12 mouse cellular contexts compared by ENCODE assay signal in the genomic region with DNA sequence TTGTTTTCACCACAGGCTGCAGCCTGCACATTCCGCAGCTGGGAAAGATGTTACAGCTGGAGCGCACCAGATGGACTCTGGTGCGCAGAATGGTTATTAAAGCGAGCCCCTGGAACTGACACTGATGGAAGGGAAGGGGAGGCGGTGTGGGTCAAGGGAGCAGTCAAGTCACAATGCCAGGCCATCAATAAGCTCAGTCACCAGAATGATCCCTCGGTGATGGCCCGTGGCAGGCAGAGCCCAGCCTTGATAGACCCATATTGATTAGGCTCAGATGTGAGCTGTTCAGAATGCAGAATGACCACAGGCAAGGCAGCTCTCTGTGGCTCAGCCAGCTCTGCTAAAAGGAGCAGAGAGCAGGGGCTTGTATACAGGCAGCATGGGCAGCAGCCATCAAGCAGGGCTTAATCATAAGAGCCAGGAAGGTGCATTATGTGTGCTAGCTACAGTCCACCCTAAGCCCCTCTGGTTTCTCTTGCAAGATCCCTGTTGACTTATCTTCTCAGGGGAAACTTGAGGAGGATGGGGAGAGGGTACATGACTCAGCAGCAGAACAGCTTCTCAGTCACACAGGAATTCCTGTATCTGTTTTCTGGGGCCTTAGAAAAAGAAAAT. TPM values are rescaled to one million over a fixed set of nuclear protein-coding genes. Genes with fewer than 3 reads are reported as not detected.
DNase-seq lines count a peak whose midpoint lies in the region; ATAC-seq lines count a peak whose summit lies in the region.
"Had no signal": no experiment of that assay in that cellular context is flagged by ENCODE, and none has a peak within 500 bp of the region (broad histone marks: within the 10 kb centered on the region; RNA-seq: fewer than 3 reads in every experiment).

No protein-coding gene starts in this region.

- H3K9ac ChIP-seq in hindbrain, embryonic 12.5 days: 0 out of 2 replicates have a peak overlapping the region, but pooled peaks have one; percentile 20
- H3K9ac ChIP-seq in midbrain, embryonic 14.5 days (replicated peaks; ENCODE audit: low read length): no peak overlapping the region
- H3K9ac ChIP-seq: liver, embryonic 14.5 days had no signal

- no peaks in the 10 kb centered on the region for H3K9me3 ChIP-seq in hindbrain, embryonic 12.5 days (replicated peaks)
- no peaks in the 10 kb centered on the region for H3K9me3 ChIP-seq in midbrain, embryonic 14.5 days (ENCODE audit: control insufficient read depth, low read length)

- H3K4me2 ChIP-seq in hindbrain, embryonic 12.5 days (replicated peaks): no peak overlapping the region
- H3K4me2 ChIP-seq in midbrain, embryonic 14.5 days (ENCODE audit: low read length): no peak overlapping the region

- no peaks in the 10 kb centered on the region for H3K36me3 ChIP-seq in hindbrain, embryonic 12.5 days
- H3K36me3 ChIP-seq in midbrain, embryonic 14.5 days (ENCODE audit: control insufficient read depth, insufficient read depth, low read length): peaks cover 18% of the 10 kb centered on the region

- peak; percentile 76 for ATAC-seq in hindbrain, embryonic 12.5 days (ENCODE audit: low FRiP score)
- no peak for ATAC-seq in midbrain, embryonic 14.5 days (ENCODE audit: low FRiP score, low TSS enrichment)

- H3K4me1 ChIP-seq in hindbrain, embryonic 12.5 days: peaks cover 21% of the 10 kb centered on the region
- H3K4me1 ChIP-seq in midbrain, embryonic 14.5 days (ENCODE audit: control insufficient read depth, insufficient read depth, low read length): no peaks in the 10 kb centered on the region

- DNase-seq in 3T3-L1 (ENCODE audit: low read depth, low spot score) (peak; percentile 38), 416B (ENCODE audit: low read depth) (peak; percentile 51)
- DNase-seq in midbrain, embryonic 14.5 days: no peak
- no peak for DNase-seq in urinary bladder, postnatal 25 days (ENCODE audit: low spot score)
- no peak for DNase-seq in frontal cortex, postnatal 36 days (ENCODE audit: low spot score in 2 of 2)
- DNase-seq in kidney, postnatal 36 days: no peak
- DNase-seq: cerebellum, adult 11-12 months; thymus, adult 18-20 months had no signal

- peak overlapping the region; percentile 72 for H3K27ac ChIP-seq in hindbrain, embryonic 12.5 days
- 0 out of 2 replicates have a peak overlapping the region, but pooled peaks have one; percentile 10 for H3K27ac ChIP-seq in midbrain, embryonic 14.5 days (replicated peaks; ENCODE audit: low read depth, low read length)
- H3K27ac ChIP-seq: kidney, postnatal 0 days; liver, embryonic 14.5 days had no signal

- 23% methylated on average over 7 of the region's 7 CpGs for WGBS in hindbrain, embryonic 12.5 days
- WGBS in midbrain, embryonic 14.5 days: 65% methylated on average over 7 of the region's 7 CpGs

- H3K27me3 ChIP-seq in hindbrain, embryonic 12.5 days: no peaks in the 10 kb centered on the region
- no peaks in the 10 kb centered on the region for H3K27me3 ChIP-seq in midbrain, embryonic 14.5 days (ENCODE audit: control insufficient read depth, insufficient read depth, low read length)

- no peak overlapping the region for H3K4me3 ChIP-seq in hindbrain, embryonic 12.5 days
- H3K4me3 ChIP-seq in midbrain, embryonic 14.5 days (replicated peaks; ENCODE audit: low read depth, low read length): no peak overlapping the region
- H3K4me3 ChIP-seq: myocyte had no signal

RNA-seq across cellular contexts. Expression of a gene that starts 46.4 kb away (rescaled TPM):
- 7.6 and 8.2 TPM in 2 replicates for polyA plus RNA-seq in hindbrain, embryonic 12.5 days (2016; fragmentation: Nextera tagmentation; extraction: Ambion mirVana)
- 21.4 and 28.1 TPM in 2 replicates for polyA plus RNA-seq in midbrain, embryonic 14.5 days (2014; fragmentation: Nextera tagmentation; extraction: Ambion mirVana)
- polyA plus RNA-seq: myocyte had no signal

Comparison
In these comparisons a context has a peak if more than half of its experiments do, and no peak if none do; other contexts are left out.
1. DNase-seq: peak in 3T3-L1 (single experiment) and 416B (single experiment); none in midbrain, embryonic 14.5 days (single experiment), urinary bladder, postnatal 25 days (single experiment), frontal cortex, postnatal 36 days (0 of 2) and kidney, postnatal 36 days (0 of 2).